Mouse (Mus musculus): ENCODE measurements around the gene Calr3.

Gene Calr3

DNA sequence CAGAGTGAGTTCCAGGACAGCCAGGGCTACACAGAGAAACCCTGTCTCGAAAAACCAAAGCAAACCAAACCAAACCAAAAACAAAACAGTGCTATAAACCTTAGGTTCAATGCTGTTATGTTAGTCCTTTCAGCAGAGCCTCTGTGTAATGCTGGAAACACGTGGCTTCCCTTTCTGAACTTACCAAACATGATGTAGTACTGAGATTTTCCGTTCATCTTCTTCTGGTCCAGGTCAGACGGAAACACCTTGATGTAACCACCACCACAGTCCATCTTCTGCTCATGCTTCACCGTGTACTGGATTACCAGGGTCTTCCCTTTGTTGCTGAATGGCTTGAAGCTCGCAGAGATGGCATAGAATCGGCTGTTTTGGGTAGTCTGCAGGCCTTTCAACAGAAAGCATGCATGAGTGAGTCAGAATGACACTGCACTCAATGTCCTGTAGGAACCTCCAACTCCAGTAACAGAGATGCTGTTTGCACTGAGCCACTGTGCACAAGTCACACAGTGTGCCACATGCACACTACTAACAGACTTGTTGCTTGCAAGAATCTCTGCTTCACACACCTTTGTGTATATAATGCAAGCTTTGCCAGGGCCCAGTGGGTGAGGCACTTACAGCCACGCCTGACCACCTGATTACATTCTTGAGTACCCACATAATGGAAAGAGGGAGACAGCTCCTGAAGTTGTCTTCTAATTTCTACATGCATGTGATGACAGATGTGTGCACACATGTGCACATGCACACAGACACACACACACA, 5.2 kb downstream of the Calr3 start:
- no peak for DNase-seq (ENCODE audit: low read depth, low spot score)

DNA sequence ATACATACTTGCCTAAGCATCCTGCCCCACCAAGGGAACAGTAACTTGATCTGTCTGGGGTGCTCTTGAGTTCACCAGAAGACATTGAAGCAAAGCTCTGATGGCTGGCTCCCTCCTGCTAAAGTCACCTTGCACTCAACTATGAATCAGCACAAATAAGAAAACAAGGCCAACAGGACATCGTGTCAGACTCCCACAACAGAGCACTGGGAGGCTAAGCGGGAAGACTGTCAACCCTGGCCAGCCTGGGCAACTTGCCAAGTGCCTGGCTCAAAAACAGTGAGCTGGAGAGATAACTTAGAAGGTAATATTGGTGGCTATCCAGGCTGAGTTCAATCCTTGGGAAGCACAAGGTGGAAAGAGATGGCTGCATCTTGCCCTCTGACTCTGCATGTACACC, 8.7 kb downstream of the Calr3 start:
- DNase-seq (ENCODE audit: low read depth, low spot score): no peak

DNA sequence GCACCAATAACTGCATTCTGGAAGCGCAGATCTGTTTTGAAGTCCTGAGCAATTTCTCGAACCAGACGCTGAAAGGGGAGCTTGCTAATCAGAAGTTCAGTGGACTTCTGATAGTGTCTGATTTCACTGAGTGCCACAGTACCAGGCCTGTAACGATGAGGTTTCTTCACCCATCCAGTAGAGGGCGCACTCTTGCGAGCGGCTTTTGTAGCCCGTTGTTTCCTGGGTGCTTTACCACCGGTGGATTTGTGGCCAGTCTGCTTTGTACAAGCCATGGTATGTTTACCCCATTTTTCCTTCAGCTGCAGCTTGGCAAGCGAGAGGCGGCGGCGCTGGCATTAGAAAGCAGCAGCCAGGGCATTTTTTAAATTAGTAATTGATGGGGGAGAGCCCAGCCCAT, 14.0 kb downstream of the Calr3 start:
- DNase-seq (ENCODE audit: low read depth, low spot score): no peak

DNA sequence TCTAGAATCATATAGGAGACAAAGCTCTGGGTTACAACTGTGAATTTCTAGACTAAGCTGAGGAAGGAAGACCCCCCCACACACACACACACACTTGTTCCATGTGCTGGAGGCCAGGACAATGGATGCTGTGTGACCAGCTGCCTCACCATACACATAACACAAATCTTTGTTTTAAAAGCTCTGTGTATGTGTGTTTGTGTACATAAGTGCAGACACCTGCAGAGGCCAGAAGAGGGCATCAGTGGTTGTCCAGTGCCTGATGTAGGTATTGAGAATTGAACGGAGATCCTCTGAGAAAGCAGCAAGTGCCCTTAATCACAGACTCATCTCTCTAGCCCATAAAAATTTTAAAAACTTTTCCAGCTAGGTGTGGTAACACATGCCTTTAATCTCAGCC, 20.7 kb downstream of the Calr3 start:
- no peak for DNase-seq (ENCODE audit: low read depth, low spot score)

DNA sequence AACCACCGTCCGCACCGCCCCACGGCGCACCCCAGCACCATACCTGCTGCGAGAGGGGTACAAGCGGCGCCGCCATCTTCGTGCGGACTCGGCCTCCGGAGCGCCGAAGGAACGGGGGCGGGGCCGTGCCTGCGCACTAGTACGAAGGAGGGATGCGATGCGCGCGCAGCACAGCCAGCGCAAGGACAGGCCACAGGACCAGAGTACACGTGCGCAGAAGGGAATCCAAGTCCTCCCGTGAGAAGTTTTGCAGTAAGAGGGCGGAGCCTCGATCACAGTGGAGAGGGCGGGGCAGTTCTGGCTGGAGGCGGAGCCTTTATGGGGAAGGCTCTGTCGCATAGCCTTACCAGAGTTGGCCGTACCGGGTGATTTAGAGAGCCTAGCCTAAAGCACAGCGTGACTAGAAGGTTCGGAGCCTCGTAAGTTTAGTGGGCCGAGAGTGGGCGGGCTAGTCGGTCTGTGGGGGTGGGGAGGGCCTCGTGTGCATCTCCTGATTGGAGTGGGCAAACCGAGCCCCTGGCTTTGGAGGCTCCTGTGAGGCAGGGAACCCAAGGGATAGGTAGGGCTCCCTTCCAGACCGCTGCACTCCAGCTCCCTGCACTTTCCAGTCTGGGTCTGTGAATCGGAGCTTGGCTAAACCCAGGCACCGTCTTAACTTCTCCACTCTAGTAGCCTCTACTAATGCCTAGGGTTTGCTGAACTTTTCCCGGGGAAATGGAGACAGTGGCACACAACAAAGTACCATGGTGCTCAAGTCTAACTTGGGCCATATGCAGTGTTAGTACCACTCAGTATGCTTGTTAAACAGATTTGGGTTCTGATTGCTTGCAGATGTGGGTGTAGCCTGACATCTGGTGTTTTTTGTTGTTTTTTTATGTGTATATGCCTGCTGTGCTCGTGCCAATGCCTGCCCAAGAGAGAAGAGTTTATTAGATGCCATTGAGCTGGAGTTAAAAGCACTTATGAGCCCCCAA, 22.0 kb downstream of the Calr3 start, which contains the start of gene Eps15l1:
Eps15l1 (minus strand) TSS at position 99 of the 974 bp plus-strand sequence.
- DNase-seq (ENCODE audit: low read depth, low spot score): peak; percentile 99

DNA sequence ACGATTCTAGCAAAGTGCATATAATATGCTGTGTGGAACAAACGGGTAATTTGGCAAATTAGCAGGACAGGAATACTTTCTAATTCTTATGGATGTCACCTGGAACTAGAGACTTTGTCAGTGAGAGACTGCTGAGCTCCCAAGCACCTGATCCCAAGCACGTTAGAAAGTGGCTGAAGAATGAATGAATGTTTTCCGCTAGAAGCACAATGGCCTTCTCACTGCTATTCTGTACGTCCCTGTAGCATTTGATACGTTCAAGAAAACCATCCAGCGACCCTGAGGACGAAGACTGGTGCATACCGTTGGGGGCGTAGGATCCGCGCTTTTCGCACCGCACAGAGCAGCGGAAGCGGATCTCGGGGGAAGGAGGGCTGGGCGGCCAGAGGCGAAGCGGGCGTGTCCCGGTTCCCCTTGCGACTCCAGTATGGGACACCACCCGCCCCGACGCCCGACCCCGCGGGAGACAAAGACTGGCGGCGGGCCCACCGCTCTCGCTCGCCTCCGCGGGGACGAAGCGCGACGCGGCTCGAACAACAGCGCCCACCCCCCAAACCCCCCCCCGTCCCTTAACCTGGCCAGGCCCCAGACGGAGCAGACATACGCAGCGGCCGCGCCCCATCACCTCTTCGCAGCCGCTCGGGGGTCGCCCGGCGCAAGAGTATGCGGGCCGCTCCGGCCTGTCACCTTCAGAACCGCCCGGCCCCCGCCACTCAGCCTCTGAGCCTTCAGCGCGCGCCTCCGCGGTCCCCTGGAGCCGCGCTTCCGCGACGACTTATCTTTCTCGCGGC, 22.9 kb downstream of the Calr3 start:
- peak; percentile 17 for DNase-seq (ENCODE audit: low read depth, low spot score)

DNA sequence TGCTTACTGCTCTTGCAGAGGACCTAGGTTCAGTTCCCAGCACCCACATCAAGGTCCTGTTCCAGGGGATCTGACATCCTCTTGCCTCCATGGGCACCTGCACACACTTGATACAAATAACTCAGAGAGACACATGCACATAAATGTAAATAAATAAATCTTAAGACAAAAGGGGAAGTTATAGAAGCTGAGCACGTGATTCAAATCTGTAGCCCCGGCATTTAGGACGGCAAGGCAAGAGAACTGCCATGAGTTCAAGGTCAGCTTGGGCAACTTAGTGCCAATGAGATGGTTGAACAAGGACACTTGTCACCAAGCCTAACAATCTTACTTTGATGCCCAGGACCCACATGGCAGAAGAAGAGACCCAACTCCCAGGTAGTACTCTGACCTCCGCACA, 25.6 kb downstream of the Calr3 start:
- DNase-seq (ENCODE audit: low read depth, low spot score): no peak

DNA sequence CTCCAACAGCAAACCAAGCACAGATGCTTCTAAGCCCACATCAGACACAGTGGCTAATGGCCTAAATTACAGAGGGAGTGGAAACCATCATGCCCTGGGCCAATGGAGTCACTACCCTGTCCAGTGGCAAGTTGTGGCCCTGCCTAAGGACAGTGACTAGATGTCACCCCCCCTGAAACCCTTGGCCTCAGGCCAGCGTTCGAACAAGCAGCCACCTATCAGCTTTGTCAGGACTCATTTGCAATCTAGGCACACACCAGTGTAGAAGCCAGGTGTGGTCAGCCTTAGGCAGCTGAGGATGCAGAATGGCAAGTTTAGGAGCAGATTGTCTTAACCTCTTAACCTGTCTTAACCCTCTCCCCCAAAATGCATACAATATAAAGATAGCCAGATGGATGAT, 28.4 kb downstream of the Calr3 start:
- DNase-seq (ENCODE audit: low read depth, low spot score): no peak

DNA sequence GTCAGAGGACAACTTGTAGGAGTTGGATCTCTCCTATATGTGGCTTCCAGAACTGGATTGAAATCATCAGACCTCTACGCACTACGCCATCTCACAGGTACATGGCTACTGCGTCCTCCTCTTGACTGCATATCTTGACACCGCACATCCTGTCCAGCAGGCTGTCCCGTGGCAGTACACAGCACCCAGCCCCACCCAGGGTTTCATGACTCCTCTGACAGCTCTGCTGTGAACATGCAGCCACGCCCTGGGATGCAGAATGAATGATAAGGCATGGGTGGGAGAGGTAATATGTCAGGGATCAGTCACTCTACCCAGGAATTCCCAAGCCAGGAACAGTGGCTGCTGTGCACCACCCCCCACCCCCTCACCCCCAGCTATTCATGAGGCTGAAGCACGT, 29.8 kb downstream of the Calr3 start:
- no peak for DNase-seq (ENCODE audit: low read depth, low spot score)

DNA sequence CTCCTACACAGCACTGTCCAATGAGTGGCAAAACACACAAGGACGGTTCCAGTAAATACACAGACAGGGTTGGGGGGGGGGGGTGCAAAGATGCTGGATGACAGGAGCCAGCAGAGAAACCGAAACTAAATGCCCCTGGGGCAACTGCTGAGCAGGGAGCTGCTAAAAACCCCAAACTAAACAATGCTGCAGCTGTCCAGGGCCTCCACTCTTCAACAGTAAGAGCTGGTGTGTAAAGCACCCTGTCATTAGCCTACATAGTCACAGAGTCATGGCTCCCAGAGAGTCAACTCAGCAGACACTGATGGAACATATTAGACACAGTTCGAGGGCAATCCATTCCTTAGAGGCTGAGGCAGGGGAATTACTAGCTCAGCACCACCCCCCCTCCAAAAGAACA, 34.2 kb downstream of the Calr3 start:
- DNase-seq (ENCODE audit: low read depth, low spot score): no peak

DNA sequence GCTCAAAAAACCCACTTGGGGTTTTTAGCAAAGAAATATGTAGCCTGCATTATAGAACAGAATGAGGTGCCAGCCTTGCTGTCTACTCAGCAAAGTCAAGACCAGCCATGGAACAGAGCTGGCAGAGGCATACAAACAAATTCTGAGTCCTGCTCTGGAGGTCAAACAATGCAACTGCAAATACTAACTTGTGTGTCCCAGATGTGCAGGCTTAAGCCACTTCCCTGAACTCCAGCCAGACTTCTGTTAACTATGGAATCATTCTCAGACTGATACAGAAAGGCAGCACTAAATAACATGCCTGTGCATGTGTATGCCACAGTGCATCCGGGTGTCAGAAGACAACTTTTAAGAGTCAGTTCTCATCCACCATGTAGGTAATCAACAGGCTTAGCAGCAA, 35.8 kb downstream of the Calr3 start:
- no peak for DNase-seq (ENCODE audit: low read depth, low spot score)

DNA sequence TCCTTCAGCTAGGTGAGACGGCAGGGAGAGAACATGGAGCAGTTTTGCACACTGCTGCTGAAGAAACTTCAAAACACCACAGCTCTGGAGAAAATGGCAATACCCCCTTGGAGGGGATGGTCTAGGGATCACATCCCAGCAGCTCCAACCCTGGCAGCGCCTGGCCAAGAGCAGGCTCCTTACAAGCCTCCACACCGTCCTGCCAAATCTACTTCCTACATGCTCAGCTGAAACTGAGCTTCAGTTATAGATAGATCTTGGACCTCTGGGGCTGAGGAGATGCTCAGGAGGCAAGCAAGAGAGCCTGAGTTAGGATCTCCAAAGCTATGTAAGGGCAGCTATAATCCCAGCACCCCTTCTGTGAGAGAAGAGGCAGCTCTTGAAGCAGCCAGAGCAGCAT, 40.7 kb downstream of the Calr3 start:
- DNase-seq (ENCODE audit: low read depth, low spot score): no peak

DNA sequence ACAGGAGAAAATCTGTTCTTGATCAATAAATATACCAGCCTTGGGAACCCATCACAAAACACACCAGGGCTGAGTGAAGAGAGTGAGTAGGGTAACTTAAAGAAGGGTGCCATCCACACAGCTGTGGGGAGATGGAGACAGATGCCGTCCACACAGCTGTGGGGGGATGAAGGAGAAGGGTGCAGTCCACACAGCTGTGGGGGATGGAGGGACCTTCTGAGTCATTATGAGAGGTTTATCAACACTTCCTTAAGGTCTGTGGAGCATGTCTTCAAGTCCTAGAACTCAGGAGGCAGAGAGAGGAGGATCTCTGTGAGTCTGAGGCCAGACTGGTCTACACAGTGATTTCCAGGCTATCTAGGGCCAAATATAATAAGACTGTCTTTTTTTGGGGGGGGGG, 42.3 kb downstream of the Calr3 start:
- no peak for DNase-seq (ENCODE audit: low read depth, low spot score)

DNA sequence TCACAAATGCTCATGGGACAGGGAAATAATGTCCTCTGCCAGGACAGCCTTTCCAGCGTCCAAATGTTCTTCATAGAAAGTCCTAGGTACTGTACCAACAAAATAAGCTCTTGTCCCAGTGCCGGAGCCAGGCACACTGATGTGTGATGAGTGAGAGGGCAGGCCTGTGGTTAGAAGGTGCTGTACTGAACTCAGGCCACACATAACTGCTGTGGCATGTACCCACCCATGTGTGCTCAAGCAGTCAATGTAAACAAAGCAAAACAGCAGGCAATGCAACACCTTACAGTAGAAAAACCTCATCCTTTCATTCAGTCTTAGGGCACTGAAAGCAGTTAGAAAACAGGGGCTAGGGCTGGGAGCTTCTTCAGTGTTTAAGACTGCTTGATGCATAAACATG, 57.9 kb downstream of the Calr3 start:
- no peak for DNase-seq (ENCODE audit: low read depth, low spot score)

DNA sequence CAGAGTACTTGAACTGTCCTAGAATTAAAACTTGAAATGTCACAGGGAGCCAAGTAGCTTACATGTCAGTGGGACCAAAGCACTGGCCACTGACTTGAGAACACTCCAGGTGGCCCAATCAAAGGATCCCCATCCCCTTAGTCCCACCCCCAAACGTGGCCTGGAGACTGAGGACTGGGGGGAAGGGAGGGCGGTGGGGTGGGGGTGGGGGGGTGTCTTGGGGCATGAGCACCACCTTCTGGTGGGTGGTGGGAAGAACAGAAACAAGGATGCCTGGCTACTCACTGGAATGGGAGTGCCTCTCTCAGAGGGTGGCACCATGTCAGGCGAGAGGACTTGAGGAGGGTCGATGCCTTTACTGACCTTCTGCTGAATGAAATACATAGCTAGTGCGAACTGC, 61.3 kb downstream of the Calr3 start:
- no peak for DNase-seq (ENCODE audit: low read depth, low spot score)

DNA sequence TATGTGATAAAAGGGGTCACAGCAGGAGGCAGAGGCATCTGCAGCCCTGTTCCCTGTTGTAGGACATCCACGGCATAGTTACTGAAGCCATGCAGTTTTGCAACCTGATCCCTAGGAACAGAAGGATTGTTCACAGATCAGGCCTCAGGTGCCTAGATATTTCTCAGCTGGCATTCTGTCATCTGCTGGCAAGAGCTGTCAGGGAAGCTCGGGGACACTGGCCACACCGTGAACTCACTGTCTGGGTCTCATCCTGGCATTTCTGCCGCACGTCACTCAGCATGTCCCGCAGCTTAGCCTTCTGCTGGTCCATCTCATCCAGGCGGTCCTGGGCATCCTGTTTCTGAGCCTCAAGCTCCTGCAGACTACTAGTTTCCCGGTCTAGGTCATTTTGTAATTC, 63.0 kb downstream of the Calr3 start:
- DNase-seq (ENCODE audit: low read depth, low spot score): no peak

DNA sequence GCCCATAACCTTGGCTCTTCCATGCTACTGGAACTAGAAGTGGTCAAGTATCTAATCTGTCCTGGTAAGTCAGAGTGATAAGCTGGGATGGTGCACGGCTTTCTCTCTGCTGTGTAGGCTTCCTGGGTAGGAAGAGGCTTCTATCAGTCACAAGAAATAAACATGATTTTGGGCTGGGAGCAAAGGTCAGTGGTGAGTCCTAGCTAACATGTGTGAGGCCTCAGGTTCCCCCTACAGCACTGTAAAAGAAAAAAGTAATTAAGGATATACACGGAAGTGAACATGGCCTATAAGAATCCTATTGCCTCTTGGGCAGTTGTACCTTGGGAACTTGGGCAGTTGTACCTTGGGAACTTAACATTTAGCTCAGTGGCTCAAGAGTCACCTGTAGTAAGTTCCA, 66.8 kb downstream of the Calr3 start:
- no peak for DNase-seq (ENCODE audit: low read depth, low spot score)

DNA sequence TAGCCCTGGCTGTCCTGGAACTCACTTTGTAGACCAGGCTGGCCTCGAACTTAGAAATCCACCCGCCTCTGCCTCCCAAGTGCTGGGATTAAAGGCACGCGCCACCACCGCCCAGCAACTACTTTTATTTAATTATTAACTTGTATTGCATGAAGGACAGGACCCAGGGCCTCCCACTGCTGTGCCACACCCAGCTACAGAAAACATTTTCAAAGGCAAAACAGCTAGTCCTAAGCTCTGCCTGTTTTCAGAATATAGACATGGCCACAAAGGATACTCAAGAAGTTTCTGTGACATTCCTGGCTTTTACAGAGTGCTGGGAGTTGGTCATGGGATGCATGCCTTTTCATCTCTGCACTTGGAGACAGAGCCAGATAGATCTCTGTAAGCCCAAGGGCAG, 67.4 kb downstream of the Calr3 start:
- no peak for DNase-seq (ENCODE audit: low read depth, low spot score)

DNA sequence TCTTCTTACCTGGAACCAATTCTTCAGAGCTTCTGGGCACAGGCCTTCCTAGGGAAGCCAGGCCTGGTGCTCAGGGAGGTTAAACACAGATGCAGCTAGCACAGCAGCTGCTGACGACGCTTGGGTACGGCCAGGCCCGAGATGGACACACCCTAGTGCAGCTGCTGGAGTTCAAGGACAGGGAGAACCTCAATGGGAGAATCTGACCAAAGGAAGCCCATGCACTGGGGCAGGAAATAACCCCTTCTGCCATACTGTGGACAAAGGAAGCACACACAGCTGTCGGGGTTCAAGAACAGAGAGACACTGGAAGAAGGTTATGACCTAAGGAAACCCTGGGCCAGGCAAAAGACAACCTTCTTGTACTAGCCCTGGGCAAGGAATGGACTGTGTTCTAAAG, 68.5 kb downstream of the Calr3 start:
- DNase-seq (ENCODE audit: low read depth, low spot score): no peak

Measured in forelimb bud, embryonic 11.5 days (tissue).